Mouse (Mus musculus): ENCODE measurements around the gene Rgma.

DNA sequence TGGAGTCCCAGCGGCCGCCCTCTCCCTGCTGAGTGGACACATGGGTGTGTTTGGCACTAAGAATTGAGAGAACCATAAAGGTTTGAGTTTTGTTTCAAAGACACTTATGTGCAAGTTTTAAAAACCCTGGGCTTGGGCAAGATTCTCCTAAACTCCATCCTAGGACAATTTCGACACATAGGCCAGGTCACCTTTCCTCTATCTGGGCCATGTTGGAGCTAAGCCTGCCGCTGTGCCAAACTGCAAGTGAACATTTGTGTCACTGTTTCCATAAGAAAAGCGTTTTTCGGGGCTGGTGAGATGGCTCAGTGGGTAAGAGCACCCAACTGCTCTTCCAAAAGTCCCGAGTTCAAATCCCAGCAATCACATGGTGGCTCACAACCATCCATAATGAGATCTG lies 50.1 kb downstream of the Rgma start:
- TF ChIP-seq ZMIZ1 (IDR thresholded peaks at IDR 0.05; ENCODE audit: low read depth, low read length) (no peak), E2F4 (IDR thresholded peaks at IDR 0.05; ENCODE audit: insufficient replicate concordance, low read depth, low read length) (no peak)
